Mouse (Mus musculus) ES-Bruce4 (cell line): ENCODE results near the gene Ssc5d.

Experiments
- CTCF ChIP-seq: IDR thresholded peaks from one replicate; pipeline ENCODE4 v1.8.1; 2011; ENCODE audit warnings: low read depth, low read length
- POLR2A ChIP-seq: IDR thresholded peaks from one replicate; pipeline ENCODE4 v1.8.1; 2011; ENCODE audit warnings: low read length; ENCODE audit not compliant: insufficient read depth

DNA sequence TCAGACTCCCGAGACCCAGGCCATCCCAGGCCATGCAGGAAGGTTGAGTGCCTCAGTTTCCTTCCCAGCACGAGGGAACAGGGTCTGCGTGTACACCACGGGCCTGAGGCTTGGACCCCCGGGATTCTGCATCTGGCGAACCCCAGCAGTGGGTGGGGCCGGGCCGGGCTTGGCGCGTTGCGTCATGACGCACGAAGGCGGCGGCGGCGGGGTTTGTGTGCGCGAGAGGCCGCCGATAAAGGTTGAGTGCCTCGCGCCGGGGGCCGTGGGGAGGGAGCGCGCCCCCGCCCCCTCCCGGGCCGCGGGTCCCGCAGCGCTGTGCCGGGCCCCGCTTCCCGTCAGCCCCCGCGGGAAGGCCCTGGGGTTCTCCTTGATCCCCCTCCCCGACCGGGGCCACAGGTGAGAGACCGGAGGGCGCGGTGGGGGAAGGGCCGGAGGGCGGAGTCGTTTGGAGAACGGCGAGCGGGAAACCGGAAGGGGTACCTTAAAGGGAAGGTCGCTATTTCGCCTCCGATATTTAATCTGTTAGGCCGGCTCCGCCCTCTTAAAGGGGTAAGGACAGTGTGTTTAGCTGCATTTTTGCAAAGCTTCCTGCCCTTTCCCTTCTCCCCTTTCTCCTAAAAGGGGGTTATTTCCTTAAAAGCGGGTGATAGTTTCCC lies 10.4 kb upstream of the Ssc5d start, which contains the start of gene Zfp628:
- TF ChIP-seq POLR2A, result peak; percentile 78
- no peak for TF ChIP-seq CTCF
